Mouse (Mus musculus): ENCODE measurements at regions not wholly inside any gene's neighbourhood (a gene's known extent, or its start where the extent isn't known, plus 50 kb on each side); places are given as distances from the start of the nearest gene placed in this dataset.
A peak's percentile ranks its signal among the peaks of the same experiment; 100 is the strongest.

DNA sequence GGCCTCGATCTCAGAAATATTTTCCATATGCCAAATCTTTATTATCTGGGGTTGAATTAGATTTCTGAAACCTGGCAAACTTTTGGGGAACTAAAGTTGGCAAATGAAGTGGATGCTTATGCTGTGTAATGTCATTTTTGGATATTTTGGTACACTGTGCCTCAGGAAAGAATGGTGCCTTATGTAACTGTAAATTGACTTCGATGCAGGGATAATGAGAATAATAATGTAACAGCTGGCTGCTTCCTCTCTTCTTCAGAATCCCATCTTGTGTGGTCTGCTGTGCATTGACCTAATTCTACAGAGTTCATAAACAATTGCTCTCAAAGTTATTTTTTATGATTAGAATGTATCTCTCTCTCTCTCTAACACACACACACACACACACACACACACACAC is 545.6 kb downstream of the Tfap2b start:
- DNase-seq (ENCODE audit: low spot score), result no peak

DNA sequence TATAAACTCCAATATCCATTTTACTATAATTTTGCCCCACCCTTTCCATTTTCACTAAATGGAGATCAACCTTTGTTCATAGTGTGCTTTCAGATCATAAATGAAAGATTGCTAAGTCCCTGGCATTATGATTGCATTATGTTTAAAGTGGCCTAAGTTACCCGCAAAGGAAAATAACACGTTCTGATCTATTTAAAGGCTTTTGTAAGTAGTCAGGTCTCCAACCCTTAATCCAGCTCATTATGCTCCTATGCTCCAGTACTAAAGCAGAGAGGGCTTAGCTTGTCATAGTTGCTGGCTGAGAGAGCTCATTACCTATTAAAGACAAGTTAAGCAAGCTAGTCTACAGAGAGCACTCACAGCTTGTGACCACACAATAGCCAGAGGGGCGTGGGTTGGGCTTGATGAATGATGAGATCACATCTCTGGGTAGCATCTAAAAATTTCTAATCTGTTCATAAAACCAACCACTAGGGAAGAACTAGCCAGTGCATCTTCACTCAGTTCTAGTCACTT is 549.3 kb downstream of the Tfap2b start:
- no peak for DNase-seq (ENCODE audit: low spot score)

DNA sequence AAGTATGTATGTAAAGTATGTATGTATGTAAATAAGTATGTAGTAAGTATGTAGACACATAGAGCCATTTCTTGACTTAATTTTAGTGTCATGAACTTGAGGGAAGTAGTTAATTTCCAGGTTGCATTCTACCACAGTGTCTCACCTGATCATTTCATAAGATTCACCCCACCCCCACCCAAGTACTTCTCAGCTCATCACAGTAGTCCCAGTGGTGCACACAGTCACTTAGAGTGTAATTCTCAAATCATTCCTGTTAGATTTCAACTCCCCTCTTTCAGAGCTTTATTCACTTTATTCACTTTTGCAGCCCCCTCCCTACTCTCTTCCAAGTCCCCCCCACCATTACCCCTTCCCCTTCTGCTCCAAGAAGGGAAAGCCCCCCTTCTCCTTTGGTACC is 558.2 kb downstream of the Tfap2b start:
- no peak for DNase-seq (ENCODE audit: low spot score)

DNA sequence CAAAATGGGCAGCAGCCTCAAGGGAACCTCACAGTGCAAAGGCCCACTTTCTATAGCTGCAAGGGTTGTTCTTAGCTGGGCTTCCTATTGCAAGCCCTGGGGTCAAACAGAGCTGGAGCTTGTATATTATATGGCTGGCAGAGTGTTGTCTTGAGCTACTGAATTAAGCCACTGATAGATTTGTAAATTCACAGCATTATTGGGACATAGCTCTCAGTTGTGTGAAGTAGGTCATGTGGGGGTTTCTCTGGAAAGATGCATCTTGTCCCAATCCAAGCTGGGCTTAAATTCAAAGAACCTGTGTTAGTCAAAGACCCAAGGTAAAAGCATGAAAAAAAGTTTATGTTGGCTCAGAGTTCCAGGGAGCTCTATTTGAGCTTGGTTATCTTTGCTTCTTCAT is 563.6 kb downstream of the Tfap2b start:
- no peak for DNase-seq (ENCODE audit: low spot score)

DNA sequence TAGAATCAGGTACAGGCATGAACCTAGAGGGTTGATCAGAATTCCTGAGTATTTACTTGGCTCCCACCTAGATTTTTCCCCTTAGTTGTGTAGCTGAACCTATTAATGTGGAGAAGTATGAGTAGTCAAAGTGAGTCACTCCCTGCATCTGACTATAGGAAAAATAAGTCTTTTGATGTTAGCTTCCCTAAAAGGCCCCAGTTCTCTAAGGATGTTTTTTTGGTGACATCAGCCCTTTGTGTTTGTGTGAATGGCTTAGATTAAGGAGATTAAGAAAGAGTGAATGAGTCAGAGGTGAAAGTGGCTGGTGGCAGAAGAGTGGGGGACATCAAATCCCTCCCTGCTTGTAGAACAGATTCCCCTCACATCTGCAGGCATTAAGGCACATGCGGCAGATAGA is 565.8 kb downstream of the Tfap2b start:
- no peak for DNase-seq (ENCODE audit: low spot score)

DNA sequence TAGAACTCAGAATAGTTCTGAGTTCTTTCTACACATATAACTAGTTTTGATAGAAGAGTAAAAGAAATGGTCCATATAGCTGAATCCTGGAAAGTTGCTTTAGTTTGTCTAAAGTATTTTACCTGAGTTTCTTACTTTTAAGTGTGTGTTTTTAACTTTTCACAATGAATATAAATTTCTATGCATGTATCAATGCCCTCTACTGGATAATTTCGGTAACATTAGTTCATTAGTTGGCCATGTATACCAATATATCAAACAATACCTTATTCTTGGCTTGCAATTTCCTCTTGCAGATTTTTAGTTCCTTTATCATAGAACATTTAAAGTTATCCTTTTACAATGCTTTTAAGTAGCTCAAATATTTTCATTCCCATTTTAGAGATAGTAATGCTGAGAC is 568.8 kb downstream of the Tfap2b start:
- DNase-seq (ENCODE audit: low spot score), result no peak

DNA sequence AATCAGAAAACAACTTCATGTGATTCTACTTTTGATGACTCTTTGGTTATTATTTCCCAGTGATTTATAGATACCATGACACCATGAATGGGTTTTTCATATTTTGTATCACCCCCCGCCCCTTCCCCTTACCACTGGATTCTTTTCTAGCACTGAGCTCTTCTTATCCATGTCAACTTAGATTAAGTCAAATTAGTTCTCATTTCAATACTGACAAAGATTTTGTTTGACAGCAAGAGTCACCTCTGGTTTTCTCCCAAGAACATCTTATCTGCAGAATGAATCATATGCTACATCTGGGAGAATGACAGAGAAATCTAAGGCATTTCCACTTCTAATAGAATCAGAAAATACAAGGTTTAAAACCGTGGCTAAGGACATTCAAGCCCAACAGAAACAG is 578.3 kb downstream of the Tfap2b start:
- no peak for DNase-seq (ENCODE audit: low spot score)

DNA sequence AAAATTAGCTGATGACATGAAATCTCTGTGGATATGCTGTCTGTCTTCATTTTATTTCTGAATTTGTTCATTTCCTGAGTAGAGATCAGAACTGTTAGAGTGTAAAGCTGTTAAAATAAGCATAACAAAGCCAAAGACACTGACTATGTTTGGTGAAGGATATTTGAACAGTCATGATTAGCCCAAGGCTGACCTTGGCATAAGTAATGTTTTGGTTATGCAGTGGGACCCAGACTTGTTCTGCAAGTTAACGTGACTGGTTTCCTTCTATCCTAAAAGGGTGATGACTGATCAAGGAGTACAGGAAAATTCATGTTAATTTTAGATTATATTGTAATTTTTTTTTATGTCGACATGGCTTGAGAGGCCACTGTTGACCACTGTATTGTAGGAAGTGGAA is 585.4 kb downstream of the Tfap2b start:
- DNase-seq (ENCODE audit: low spot score), result no peak

DNA sequence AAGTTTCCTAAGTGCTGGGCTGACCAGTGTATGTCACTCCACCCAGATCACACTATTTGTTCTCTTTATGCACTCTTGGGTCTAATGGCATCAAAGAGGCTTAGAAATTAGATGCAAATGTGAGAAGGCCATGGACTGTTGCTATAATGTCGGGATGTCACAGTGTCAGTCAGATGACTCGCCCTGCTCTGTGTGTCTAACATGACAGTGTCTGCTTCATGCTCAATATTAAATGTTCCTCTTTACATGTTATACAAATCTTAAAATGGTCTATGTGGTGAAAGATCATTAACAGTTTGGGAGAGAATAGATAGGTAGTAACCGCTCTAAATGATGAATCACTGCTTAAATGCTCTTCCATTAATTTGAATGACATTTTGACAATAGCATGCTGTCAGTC is 617.2 kb downstream of the Tfap2b start:
- DNase-seq (ENCODE audit: low spot score), result no peak

DNA sequence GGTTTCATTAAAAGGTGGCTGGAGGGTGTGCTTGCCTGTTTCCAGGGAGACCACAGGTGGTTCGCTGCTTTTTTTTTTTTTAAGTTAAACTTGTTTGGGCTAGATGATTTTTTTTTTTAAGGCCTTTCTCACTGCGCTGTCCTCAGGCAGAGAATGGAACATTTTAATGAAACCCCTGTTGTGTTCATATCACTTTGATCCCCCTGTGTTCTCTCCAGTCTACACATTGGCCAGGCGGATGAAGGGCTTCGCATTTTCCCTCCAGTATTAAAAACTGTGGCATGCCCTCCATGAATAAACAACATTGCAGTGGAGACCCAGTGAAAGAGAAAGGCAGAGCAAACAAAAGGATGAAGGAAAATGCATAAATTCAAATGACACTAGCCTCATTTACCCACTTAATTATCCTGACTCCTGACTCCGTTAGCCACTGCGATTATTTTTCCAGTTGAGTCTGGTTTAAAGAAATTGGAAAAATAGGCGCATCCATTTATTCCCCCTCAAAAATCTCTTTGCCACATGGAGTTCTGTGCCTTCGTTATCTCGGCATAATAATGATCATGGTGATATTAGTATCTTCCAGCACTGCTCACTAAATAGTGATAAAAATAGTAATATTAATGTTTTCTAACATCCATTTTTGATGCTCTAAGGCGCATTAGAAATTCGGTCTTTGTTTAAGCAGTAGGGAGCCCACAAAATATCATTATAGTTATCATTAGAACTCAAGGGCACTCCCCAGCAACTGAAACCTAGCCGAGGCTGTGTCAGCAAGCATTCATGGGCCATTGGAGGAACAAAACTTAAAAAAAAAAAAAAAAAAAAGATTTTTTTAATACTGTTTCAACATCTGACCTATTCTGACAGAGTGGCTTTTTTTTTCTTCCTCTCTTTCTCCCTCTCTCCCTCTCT is 618.0 kb downstream of the Tfap2b start:
- no peak for DNase-seq (ENCODE audit: low spot score)

DNA sequence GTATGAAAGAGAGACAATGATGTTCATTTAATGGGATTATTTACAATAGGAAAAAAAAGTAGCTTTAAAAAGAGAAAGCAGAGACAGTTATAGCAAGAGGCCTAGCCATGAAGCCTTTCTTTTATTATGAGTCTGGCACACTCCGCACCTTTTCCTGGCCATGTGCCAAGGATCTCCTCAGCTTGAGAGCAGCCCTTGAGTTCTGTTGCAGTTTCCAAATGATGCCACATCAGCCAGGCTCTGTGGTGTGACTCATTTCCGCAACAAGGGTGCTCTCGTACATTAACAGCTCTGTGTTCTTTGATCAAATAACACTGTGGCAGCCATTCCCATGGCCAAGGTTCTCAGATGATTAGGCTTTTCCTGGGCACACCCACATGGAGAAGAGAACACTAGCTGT is 641.2 kb downstream of the Tfap2b start:
- DNase-seq (ENCODE audit: low spot score), result peak; percentile 46

DNA sequence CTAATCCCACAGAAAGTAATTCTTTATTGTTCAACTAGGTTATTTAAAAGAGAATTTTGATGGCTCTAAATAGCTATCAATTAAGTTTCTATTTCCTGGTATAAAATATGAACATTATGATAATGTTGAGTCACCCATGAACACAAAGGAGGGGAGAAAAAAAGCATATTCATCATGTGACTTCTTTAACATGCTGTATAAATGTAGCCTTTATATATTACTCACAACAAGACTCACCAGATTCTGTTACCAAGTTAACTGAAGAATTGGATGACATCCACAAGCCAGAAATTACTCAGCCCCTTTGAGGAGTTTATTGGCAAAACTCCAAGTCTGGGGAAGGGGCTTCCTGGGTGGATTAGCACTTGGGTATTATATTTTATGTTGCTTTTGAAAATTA is 648.5 kb downstream of the Tfap2b start:
- no peak for DNase-seq (ENCODE audit: low spot score)

DNA sequence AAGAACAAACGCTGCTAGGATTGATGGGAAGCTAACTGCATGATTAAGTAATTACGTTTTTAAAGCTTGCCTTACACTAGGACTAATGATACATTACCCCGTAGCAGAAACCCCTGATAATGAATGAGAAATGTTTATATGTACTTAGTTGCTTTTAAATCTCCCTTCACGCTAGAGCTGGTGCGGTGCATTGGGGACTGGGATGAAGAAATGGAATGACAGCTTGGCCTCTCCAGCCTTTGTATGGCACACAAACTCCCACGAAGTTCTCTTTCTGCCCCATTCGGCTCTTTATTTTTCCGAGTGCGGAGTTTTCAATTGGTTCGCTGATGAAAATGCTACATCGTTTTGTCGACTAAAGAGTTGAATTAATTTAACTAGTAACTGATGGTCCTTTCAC is 659.8 kb downstream of the Tfap2b start:
- no peak for DNase-seq (ENCODE audit: low spot score)

DNA sequence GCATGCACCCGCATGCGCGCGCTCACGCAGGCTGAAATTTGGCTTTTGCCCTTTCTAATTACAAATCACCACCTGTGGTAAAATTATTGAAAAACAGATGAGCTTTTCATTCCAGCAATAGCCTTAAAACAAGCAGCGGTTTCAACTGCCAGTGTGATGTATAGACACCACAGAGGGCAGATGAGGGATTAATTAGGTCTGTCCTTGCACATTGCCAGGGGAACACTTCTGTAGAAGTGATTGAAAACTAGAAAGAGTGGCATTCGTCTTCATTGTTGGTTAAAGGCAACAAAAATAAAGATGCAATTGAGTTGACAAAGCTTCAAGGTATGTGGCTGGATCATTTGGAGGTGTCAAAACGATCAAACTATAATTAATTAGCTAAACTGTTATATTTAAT is 672.5 kb downstream of the Tfap2b start:
- DNase-seq (ENCODE audit: low spot score), result no peak

DNA sequence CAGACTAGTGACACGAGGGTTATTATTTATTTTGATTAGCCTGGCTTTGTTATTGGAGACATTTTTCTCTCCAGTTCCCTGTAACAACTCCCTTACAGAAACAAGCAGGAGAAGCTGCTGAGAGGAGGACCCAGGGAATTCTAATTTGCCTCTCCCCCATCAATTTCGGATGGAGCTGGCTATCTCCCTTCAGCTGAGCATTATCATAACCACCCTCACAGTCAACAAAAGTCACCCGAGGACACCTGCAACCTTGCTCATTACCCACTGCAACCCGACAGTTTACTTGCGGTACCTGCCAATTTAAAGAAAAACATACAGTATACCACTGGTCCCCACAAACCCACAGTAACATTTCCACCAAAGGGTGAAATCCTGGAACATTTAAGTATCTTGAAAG is 690.7 kb downstream of the Tfap2b start:
- no peak for DNase-seq (ENCODE audit: low spot score)

DNA sequence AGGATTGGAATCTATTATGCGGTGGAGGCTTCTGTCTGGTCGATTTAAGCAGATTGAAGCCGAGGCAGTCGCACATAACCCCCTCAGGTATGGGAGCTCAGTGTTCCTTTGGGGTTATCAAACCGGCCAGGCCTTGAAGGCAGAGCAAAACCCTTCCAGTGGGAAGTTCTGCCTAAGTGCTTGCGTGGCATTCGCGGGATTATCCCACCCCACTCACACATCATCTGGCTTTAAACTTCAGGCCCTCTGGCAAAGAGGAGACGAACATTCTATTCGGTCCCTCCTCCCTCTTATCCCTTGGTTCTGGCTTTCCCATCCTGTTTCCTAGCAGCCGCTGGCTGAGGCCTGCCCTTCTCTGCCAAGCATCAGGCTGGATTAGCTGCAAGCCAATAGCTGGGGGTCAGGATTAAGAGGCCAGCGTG is 691.2 kb downstream of the Tfap2b start:
- no peak for DNase-seq (ENCODE audit: low spot score)

DNA sequence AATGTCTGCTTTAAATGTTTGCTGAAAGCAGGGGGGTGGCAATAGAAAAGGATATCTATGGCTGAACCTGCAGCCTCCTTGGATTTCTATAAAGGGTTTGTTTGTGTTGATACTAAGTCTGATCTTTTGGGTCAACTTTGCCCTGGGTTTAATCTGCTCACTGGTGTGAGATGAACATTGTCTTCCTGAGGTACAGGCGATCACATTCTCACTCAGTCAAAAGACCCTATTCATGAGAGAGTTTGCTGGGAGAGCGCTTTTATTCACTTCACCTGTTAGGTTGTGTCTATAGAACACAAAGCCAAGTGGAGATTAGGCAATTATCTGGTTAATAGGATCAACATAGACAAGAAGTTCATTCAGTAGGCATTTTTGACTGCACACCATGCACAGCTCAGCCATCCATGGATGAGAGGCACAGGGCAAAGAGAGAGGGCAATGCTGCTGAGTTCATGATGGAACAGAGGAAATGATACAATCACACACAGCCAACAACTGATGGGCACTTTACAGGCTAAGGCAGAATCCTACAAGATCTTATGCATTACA is 692.3 kb downstream of the Tfap2b start:
- DNase-seq (ENCODE audit: low spot score), result no peak

DNA sequence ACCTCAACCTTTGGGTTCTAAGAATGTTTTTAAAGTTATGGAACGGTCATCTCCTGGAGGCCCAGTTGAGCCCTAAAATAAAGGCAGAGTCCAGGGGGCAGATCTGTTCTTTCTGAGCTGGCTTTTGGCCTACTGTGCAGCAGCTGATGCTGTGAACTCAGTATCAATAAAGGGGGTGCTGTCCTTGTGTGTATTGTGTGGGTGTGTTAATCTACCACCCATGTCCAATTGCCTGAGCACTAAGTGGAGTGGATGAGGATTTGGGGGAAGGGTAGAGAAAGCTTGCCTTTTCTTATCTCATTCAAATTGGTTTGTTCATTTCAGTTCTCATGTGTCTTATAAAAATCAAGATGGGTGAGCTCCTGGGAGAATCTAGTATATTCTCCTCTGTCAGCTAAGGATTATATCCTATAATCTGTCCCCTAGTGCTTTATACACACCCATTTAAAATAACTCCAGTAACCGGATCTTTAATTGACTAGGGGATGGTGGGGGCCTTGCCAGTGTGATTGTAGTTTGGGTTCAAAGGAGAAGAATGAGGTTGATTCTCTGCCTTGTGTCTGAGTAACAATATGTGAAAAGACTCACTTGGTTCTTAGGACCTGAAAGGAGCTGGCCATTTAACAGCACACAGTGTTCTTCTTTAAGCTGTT is 703.6 kb downstream of the Tfap2b start:
- DNase-seq (ENCODE audit: low spot score), result no peak

DNA sequence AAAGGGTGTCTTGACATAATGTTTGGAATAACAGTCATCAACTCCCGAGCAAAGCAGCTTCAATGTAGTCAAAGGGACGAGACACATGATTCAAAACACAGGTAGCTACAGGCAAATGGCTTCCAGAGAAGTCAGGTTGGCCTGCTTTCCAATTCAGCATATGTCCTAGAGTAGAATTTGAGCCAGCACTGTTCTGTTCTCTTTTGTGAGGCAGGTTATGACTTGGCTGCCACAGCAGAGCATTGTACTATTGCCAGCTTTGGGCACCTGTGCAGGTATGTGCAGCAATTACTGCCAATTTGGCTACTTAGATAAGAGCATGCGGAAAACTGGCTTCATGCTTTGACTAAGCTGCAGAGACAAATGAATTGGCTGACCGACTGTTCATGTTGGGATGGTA is 699.1 kb downstream of the Pkhd1 start:
- DNase-seq (ENCODE audit: low spot score), result no peak

DNA sequence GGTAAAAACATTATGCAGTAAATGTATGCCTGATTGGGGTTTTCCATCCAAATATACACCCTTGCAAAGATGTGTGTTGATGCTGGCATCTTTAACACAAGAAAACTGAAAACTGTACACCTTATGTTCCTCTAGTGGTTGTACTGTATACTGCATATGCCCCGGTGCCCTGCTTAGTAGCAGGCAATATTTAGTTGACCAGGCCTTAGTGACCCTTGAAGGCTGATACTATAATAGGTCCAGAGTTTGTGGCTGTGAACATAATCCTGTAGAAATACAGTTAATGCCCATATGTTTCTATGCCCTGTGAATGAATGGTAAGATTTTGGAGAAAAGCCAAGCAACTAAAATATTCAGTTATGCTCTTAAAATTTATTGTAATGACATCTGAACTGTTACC is 690.7 kb downstream of the Pkhd1 start:
- DNase-seq (ENCODE audit: low spot score), result no peak

DNA sequence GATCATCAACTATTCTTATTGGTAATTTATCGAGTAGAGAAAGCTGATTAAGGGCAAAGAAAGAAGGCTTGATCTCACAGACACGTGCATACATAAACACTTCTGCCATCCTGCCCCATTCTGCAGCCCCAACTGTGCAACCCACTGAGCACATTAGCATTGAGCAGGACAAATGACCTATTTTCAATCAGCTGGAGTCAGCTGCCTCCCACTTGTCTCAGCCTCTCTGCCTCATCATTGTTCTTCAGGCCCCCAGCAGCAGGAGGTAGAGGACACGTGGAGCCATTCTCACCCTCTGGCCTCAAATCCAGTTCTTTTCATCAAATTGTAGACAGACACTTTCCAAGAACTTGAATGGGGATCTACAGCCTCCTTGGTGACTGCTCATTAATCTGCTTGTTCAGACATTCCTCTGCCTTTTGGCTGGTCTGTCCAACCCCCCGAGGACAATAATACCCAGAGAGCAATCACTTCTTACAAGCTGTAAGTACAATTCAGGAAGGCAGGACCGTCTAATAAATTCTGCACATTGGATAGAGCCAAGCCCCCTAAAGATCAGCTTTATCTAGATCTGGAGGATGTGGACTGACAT is 690.0 kb downstream of the Pkhd1 start:
- DNase-seq (ENCODE audit: low spot score), result no peak

DNA sequence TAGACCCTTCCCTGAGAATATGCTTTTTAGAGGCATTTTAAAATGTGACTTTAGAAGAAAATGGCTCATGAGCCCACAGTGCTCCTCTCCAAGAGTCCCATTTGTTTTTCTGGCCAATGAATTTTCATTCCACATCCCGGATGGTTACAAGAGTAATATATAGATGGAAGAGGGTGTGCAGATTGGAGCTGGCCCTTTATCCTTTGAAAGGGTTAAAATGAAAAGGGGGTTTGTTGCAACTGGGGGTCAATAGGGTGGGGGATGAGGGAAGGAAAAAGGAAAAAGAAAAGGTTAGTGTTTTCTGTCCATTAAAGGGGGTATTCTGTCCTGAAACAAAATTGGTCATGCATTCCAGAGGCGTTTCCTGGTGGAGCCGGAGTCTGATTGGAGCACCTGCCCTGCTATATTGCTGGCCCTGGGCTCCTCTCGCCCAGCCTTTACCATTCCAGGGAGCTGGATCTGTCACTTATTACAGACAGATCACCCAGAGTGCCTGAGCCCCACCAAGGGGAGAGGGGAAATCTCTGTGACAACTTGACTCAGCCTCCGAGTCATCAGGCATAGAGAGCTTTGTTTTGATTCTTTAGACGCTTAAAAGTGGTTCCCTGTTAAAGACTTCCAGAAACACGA is 666.7 kb downstream of the Pkhd1 start:
- DNase-seq (ENCODE audit: low spot score), result no peak
